Mouse (Mus musculus): ENCODE data around the gene Zfp568.

Gene Zfp568

DNA sequence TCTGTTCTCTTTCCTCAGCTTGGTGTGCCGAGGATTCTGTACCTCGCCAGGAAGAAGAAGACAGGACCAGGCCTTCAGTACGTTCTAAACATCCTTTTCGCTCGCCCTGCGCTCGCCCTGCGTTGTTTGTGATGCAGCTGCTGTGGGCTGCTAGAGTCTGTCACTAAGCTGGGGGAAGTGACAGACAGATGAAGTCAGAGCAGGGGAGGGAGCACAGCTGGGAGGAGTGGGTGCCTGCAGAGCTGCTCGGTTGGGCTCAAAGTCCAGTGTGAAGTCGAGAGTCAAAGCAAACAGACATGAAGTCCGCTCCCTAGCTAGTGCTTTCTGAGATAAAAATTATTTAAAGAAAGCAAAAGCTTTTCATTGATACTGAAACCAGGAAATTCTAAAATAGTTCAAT is 5.3 kb downstream of the Zfp568 start:
- no peak for DNase-seq (ENCODE audit: low spot score in 2 of 2)

- no peak for DNase-seq (ENCODE audit: low spot score in 2 of 2)
These were observed 8.9 kb downstream of the Zfp568 start for GRCm38 (mm10) chr7:29992698-29993097.

DNA sequence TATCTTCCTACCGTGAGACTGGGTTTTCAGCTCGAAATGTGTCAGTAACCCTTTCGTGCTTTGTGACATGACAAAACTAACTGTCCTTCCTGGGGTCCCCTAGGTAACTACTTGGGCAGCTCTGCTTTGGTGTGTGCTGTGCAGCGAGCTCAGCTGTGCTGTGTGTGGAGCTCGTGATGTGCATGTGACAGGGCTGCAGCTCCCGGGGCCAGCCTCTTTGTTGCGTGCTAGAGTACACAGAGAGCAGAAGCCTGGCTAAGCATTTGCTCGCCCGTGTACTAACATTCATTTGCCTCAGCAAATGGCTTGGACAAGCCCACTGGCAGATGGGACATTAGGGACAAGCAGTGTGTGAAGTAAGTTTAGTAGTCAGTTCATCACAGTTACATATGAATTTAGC is 9.6 kb downstream of the Zfp568 start:
- no peak for DNase-seq (ENCODE audit: low spot score in 2 of 2)

- no peak for DNase-seq (ENCODE audit: low spot score in 2 of 2)
These were observed 11.4 kb downstream of the Zfp568 start for GRCm38 (mm10) chr7:29995134-29995533.

- DNase-seq (ENCODE audit: low spot score in 2 of 2), result no peak
These were observed 16.8 kb downstream of the Zfp568 start for GRCm38 (mm10) chr7:30000601-30001000.

DNA sequence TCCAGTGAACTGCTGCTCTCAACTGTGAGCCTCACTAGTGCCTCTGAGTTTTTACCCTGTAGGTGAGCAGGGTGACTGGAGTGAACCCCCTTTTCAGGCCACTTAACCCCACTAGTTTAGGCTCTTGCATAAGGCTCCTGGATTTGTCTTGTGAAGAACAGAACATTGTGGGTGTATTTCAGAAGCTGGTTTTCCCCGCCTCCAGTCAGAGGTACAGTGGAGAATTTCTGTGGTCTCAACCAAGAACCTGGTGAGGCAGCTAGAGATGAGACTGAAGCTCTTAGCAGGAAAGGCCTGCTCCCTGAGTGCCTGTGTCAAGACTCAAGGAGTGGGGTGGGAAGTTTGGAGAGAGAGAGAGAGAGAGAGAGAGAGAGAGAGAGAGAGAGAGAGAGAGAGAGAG is 23.8 kb downstream of the Zfp568 start:
- no peak for DNase-seq (ENCODE audit: low spot score in 2 of 2)

- no peak for DNase-seq (ENCODE audit: low spot score in 2 of 2)
These were observed 24.4 kb downstream of the Zfp568 start for GRCm38 (mm10) chr7:30008020-30008690.

GRCm38 (mm10) chr7:30009321-30010085 is 25.7 kb downstream of the Zfp568 start:
- no peak for DNase-seq (ENCODE audit: low spot score in 2 of 2)

DNA sequence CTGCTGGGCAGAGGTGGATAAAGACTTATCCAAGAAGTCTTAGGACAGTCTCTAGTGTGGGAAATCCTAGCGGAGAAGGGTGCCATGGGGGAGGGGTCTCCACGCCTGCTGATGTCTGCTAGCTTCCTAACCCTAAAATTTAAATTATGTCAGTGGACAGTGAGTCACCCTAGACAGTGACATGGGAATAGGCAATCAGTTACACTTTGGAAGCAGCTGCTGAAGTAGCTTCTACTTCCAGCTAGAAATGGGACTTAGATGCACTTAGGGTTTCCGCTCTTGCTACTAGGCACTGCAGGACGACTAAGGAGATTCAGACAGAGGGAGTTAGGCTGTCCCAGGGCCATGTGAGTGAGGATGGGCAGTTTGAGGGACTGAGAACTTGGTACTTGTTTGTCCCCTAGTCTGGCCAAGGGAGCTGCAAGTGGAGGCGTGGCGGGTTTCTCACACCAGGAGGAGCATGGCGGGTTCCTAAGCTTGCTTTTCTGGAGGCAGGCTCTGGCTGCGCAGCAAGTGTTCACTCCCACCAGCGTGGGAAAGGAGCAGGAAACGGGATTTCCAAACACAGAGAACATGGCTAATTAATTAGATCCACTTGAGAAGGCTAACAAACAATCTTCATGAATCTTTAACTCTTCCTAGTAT is 26.9 kb downstream of the Zfp568 start:
- DNase-seq (ENCODE audit: low spot score in 2 of 2), result no peak

- DNase-seq (ENCODE audit: low spot score in 2 of 2), result peak in 1 of 2 experiments; percentile 20
These were observed 29.2 kb downstream of the Zfp568 start for GRCm38 (mm10) chr7:30012956-30013363.

DNA sequence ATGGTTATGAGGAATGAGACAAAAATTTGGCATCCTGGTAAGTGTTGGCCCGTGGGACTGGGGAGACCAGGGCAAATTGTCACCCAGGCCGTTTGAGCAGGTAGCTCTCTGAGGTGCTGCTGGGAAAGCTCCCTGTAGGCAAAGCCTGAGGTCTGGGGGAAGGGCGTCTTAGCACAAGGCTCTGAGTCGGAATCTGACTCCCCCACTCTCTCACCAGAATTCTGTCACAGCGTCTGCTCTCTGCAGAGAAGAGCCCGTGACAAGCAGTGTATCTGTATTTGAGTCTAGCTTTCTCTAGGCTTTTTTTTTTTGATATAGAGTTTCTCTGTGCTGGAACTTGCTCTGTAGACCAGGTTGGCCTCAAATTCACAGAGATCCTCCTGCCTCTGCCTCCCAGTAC is 33.5 kb downstream of the Zfp568 start:
- no peak for DNase-seq (ENCODE audit: low spot score in 2 of 2)

GRCm38 (mm10) chr7:30019543-30019942 is 35.8 kb downstream of the Zfp568 start:
- DNase-seq (ENCODE audit: low spot score in 2 of 2), result no peak

- no peak for DNase-seq (ENCODE audit: low spot score in 2 of 2)
These were observed 39.6 kb downstream of the Zfp568 start for GRCm38 (mm10) chr7:30023324-30023723.

DNA sequence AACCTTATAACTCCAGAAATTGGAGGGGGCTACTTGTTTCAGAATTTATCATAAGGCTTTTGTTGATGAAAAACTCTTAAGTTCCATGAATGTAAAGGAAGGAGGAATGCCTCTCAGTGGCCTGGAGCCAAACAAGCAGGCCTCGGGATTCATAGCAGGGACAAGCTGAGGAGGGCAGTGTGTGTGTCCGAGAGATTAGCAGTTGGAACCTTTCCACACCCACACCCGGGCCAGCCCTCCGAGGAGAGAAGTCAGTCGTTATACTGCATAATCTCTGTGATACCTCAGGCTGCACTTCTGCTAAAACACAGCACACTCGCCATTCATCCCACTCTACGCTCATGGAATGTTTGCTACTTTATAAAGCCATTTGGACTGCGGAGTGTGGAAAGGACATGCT is 40.0 kb downstream of the Zfp568 start:
- no peak for DNase-seq (ENCODE audit: low spot score in 2 of 2)

DNA sequence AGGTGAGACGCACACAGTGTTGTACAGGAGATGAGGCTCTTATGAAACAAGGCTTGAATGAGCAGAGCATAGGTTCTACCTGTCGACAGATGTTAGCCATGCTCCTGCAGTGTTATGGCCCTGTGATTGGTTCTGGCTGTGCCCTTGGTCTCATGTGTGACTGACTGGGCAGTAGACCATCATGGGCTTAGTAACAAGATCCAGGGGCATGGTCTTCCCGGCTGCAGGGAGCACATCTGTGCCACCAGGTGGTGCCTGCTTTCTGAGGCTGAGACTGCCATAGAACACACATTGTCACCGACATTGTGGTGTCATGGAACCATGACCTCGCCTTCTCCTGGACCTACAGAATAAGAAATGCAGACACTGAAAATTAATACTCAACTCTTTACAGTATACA is 41.6 kb downstream of the Zfp568 start:
- no peak for DNase-seq (ENCODE audit: low spot score in 2 of 2)

- DNase-seq (ENCODE audit: low spot score in 2 of 2), result no peak
These were observed 43.6 kb downstream of the Zfp568 start for GRCm38 (mm10) chr7:30027331-30027730.

DNA sequence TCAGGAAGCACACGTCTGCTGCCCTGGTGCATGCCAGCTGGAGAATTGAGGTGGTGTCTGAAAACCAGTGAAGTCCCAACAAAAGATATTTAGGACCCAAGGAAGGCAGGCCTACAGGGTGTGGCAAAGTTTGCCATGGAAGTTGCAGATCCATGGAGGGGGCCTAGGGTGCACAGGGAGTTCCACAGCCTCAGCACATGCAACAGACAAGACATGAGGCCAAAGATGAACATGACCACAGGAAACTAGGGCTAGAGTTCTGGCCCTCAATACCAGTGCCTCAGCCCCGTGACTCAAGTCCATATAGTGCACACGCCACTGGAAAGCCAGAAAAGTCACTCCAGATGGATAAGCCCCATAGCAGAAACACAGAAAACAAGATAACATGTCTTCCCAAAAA is 44.8 kb downstream of the Zfp568 start:
- DNase-seq (ENCODE audit: low spot score in 2 of 2), result no peak

DNA sequence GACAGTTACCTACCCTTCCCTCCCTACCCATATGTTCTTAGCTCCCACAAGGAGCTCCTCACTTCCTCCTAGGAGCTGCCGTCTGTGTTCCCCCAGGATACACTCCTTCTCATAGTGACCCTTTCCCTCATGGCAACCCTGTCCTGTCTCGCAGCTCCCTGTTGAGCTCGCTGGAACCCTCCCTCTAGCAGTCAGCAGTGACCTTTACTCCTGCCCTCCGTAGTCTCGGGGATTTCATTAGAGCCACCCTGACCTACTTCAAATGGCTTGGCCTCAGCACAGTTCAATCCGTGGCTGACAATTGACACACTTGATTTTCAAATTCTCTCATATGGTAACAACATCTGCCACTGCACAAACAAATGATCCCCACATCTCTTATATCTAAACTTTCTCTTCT is 46.9 kb downstream of the Zfp568 start:
- no peak for DNase-seq (ENCODE audit: low spot score in 2 of 2)

GRCm38 (mm10) chr7:30031379-30031778 is 47.6 kb downstream of the Zfp568 start:
- DNase-seq (ENCODE audit: low spot score in 2 of 2), result no peak

- DNase-seq (ENCODE audit: low spot score in 2 of 2), result no peak
These were observed 50.6 kb downstream of the Zfp568 start for GRCm38 (mm10) chr7:30034331-30034730.

DNA sequence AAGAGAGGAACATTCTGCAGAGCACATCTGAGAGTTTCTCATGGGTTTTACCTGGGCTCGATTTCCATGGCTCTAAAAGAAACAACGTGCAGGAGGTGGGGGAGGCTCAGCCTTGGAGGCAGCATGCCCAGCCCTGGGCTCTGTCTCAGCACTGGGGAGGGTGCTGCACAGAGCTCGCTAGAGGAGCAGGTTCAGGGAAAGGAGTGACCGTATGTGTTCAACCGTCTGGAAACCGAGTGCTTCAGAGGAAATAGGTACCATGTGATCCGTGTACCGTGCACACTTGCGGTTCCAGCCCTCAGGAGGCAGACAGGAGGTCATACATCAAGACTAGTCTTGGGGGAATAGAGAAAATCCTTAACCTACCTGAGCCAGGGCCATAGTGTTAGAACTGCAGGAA is 60.6 kb downstream of the Zfp568 start:
- peak in 1 of 2 experiments; percentile 4 for DNase-seq (ENCODE audit: low spot score in 2 of 2)

GRCm38 (mm10) chr7:30048126-30048525 is 64.4 kb downstream of the Zfp568 start:
- DNase-seq (ENCODE audit: low spot score in 2 of 2), result no peak

Measured in natural killer cell, adult 2 months (primary cell).